Mouse (Mus musculus) midbrain, embryonic 10.5 days (tissue): ENCODE measurements around the gene Ahsg. TPM values are rescaled to one million over a fixed set of nuclear protein-coding genes. Genes with fewer than 3 reads are reported as not detected.

Source experiments
- DNase-seq: peaks from one replicate; pipeline ENCODE4 v3.0.0-alpha.2; 2017; ENCODE audit warnings: low spot score
- H3K27ac ChIP-seq: fragments of 300-500 bp; sonication (generic); replicated peaks from 2 replicates; pipeline ENCODE4 v1.5.1; 2016; ENCODE audit warnings: mild to moderate bottlenecking
- H3K27me3 ChIP-seq: fragments of 300-500 bp; sonication (generic); 2 replicates; pipeline ENCODE4 v1.6.1; 2016; ENCODE audit warnings: low read depth, mild to moderate bottlenecking; ENCODE audit not compliant: poor library complexity, severe bottlenecking
- H3K36me3 ChIP-seq: fragments of 300-500 bp; sonication (generic); 2 replicates; pipeline ENCODE4 v1.6.1; 2016; ENCODE audit warnings: mild to moderate bottlenecking, moderate library complexity
- H3K4me1 ChIP-seq: fragments of 300-500 bp; sonication (generic); 2 replicates; pipeline ENCODE4 v1.6.1; 2016
- H3K4me3 ChIP-seq: fragments of 300-500 bp; sonication (generic); 2 replicates; pipeline ENCODE4 v1.5.1; 2016; ENCODE audit warnings: mild to moderate bottlenecking, moderate library complexity
- H3K9me3 ChIP-seq: fragments of 300-500 bp; sonication (generic); replicated peaks from 2 replicates; pipeline ENCODE4 v1.6.1; 2016; ENCODE audit warnings: mild to moderate bottlenecking
- WGBS: fragments of 180-500 bp; shearing (Covaris S2); methylation state at CpG from one replicate; pipeline ENCODE4 v1.1.7; 2016; 5-methylcytosine and 5-hydroxymethylcytosine counted together
- polyA plus RNA-seq: library from polyadenylated mRNA; unstranded; fragments of >200 nt; fragmentation: Nextera tagmentation; extraction: Ambion mirVana; gene quantifications from 2 replicates; pipeline ENCODE4 v1.2.1, GENCODE M21; 2016

Ahsg gene
- not detected in 2 replicates for polyA plus RNA-seq

- H3K27ac ChIP-seq: no peak within 1 kb of the TSS
- peaks cover 21% of the 10 kb centered on the region for H3K4me1 ChIP-seq
- WGBS: 89% methylated on average over 11 of the region's 11 CpGs
- no peak within 1 kb of the TSS for H3K4me3 ChIP-seq
- no peaks in the 10 kb centered on the region for H3K9me3 ChIP-seq
- H3K27me3 ChIP-seq: no peaks in the 10 kb centered on the region
- no peak for DNase-seq
- no peaks in the 10 kb centered on the region for H3K36me3 ChIP-seq
Observed at GRCm38 (mm10) chr16:22890683-22891510, at the start of gene Ahsg. Gene Ahsg, plus strand, starts transcription at chr16:22891277.

DNA sequence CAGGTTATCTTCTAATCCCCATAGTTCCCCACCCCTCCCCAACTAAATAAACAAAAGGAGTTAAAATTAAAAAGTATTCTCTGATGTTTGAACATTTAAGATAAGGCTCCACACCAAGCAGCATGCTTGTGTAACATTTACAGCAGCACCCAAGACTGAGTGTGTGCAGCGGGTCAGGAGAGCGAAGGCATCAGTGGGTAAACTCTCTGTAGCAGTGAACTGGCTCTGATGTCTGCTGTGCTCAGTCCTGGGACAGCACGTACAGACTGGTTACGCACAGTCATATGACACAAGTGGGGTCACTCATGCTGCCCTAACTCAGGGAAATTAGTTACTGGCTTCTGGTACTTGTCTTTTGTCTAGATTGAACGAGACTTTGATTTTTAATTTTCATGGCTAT is 48.2 kb upstream of the Ahsg start:
- no peak for DNase-seq
- Histone ChIP-seq H3K4me3 (no peak overlapping the region), H3K9me3 (no peaks in the 10 kb centered on the region), H3K27ac (no peak overlapping the region), H3K36me3 (peaks cover 32% of the 10 kb centered on the region), H3K27me3 (no peaks in the 10 kb centered on the region), H3K4me1 (peaks cover 14% of the 10 kb centered on the region)
- WGBS: 96% methylated on average over 5 of the region's 5 CpGs

GRCm38 (mm10) chr16:22844061-22844801 is 46.8 kb upstream of the Ahsg start:
- Histone ChIP-seq H3K9me3 (no peaks in the 10 kb centered on the region), H3K27me3 (no peaks in the 10 kb centered on the region), H3K4me1 (peaks cover 14% of the 10 kb centered on the region), H3K27ac (peak overlapping the region; percentile 86), H3K4me3 (peak overlapping the region; percentile 68), H3K36me3 (peaks cover 23% of the 10 kb centered on the region)
- peak; percentile 83 for DNase-seq
- 8% methylated on average over 26 of the region's 26 CpGs for WGBS

GRCm38 (mm10) chr16:22844834-22845233 is 46.2 kb upstream of the Ahsg start:
- WGBS: 78% methylated on average over 5 of the region's 5 CpGs
- H3K4me1 ChIP-seq: peaks cover 14% of the 10 kb centered on the region
- peak overlapping the region; percentile 68 for H3K4me3 ChIP-seq
- peaks cover 17% of the 10 kb centered on the region for H3K36me3 ChIP-seq
- no peaks in the 10 kb centered on the region for H3K27me3 ChIP-seq
- no peaks in the 10 kb centered on the region for H3K9me3 ChIP-seq
- H3K27ac ChIP-seq: peak overlapping the region; percentile 86
- DNase-seq: no peak

- DNase-seq: no peak
- H3K9me3 ChIP-seq: no peaks in the 10 kb centered on the region
- no peak overlapping the region for H3K27ac ChIP-seq
- H3K27me3 ChIP-seq: no peaks in the 10 kb centered on the region
- peaks cover 14% of the 10 kb centered on the region for H3K4me1 ChIP-seq
- WGBS: 85% methylated on average over 4 of the region's 4 CpGs
- H3K36me3 ChIP-seq: peaks cover 14% of the 10 kb centered on the region
- H3K4me3 ChIP-seq: no peak overlapping the region
Observed at GRCm38 (mm10) chr16:22845481-22845880, 45.6 kb upstream of the Ahsg start.

DNA sequence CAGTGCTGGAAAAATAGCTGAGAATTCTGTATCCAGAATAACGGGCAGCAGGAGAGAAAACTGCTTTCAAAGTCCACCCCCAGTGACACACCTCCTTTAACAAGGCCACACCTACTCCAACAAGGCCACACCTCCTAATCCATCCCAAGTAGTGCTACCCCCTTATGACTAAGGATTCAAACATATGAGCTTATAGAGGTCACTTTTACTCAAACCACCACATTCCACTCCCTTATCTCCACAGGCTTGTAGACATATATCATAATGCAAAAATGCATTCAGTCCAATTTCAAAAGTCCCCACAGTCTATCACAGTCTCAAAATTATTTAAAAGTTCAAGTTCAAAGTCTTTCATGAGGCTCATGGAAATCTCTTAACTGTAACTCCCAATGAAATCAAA is 43.4 kb upstream of the Ahsg start:
- Histone ChIP-seq H3K4me3 (no peak overlapping the region), H3K4me1 (peaks cover 14% of the 10 kb centered on the region), H3K9me3 (no peaks in the 10 kb centered on the region), H3K36me3 (0 out of 2 replicates have a peak, but pooled peaks cover 3% of the 10 kb centered on the region), H3K27ac (no peak overlapping the region), H3K27me3 (no peaks in the 10 kb centered on the region)
- DNase-seq: no peak
- 86% methylated on average over 1 of the region's 1 CpGs for WGBS

DNA sequence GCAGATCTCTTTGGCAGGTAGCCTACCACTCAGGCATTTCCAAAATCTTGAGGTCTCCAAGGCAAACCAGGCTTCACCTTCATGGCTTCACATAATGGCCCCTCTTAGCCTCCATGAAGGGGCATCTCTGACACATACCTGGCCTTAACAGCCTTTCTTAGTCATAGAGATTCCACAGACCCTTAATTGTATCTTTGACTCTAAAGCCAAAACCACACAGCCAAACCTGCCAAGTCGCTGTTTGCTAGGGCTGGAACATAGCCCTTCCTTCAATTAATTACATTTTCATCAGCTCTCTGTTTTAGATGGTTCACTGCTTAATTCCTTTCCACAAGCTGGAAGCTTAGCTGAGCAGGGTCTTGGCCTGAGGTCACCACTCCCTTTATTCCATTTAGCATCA is 42.7 kb upstream of the Ahsg start:
- 87% methylated on average over 1 of the region's 1 CpGs for WGBS

DNA sequence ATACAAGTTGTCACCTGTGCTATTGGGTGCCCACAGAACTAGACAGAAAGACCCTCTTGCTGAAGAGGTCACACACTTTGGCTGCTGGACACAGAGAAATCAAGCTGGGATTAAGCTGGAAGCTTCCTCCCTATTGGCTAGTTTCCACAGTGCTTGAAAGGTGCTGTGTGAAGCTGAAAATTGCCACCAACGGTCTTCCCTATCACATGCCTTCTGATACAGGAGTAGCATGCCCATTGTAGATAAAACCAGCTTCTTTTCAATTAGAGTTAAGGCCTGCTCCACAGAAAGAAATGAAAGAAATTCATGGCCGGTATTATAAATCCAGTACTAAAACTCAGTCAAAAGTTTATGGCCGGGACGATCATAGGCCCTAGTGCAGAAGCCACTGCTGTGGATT is 38.4 kb upstream of the Ahsg start:
- Histone ChIP-seq H3K27ac (no peak overlapping the region), H3K36me3 (peaks cover 19% of the 10 kb centered on the region), H3K27me3 (no peaks in the 10 kb centered on the region), H3K9me3 (no peaks in the 10 kb centered on the region), H3K4me3 (no peak overlapping the region), H3K4me1 (peaks cover 12% of the 10 kb centered on the region)
- DNase-seq: no peak
- WGBS: 95% methylated on average over 4 of the region's 4 CpGs

More for the DNA sequence above, 42.7 kb upstream of the Ahsg start:
- H3K36me3 ChIP-seq: 0 out of 2 replicates have a peak, but pooled peaks cover 8% of the 10 kb centered on the region
- DNase-seq: no peak
- peaks cover 14% of the 10 kb centered on the region for H3K4me1 ChIP-seq
- no peaks in the 10 kb centered on the region for H3K9me3 ChIP-seq
- no peak overlapping the region for H3K4me3 ChIP-seq
- H3K27me3 ChIP-seq: no peaks in the 10 kb centered on the region
- H3K27ac ChIP-seq: no peak overlapping the region

GRCm38 (mm10) chr16:22856773-22857172 is 34.3 kb upstream of the Ahsg start:
- H3K4me1 ChIP-seq: peaks cover 21% of the 10 kb centered on the region
- no peak for DNase-seq
- peak overlapping the region; percentile 83 for H3K27ac ChIP-seq
- peak overlapping the region; percentile 86 for H3K4me3 ChIP-seq
- H3K27me3 ChIP-seq: no peaks in the 10 kb centered on the region
- H3K36me3 ChIP-seq: peaks cover 21% of the 10 kb centered on the region
- 21% methylated on average over 9 of the region's 9 CpGs for WGBS
- no peaks in the 10 kb centered on the region for H3K9me3 ChIP-seq

GRCm38 (mm10) chr16:22857431-22858113 is 33.5 kb upstream of the Ahsg start, which contains the start of the genes Tbccd1 and Dnajb11:
Gene Tbccd1, minus strand, starts transcription at chr16:22857669.
Gene Dnajb11, plus strand, starts transcription at chr16:22857845.
- Histone ChIP-seq H3K27ac (peak within 1 kb of the TSS; percentile 90), H3K36me3 (peaks cover 29% of the 10 kb centered on the region), H3K9me3 (no peaks in the 10 kb centered on the region), H3K4me1 (peaks cover 21% of the 10 kb centered on the region), H3K4me3 (peak within 1 kb of the TSS; percentile 86), H3K27me3 (no peaks in the 10 kb centered on the region)
- 0% methylated on average over 62 of the region's 62 CpGs for WGBS
- DNase-seq: peak; percentile 99

GRCm38 (mm10) chr16:22872397-22872796 is 18.7 kb upstream of the Ahsg start:
- Histone ChIP-seq H3K4me1 (no peaks in the 10 kb centered on the region), H3K27ac (no peak overlapping the region), H3K36me3 (peaks cover 64% of the 10 kb centered on the region), H3K27me3 (no peaks in the 10 kb centered on the region), H3K4me3 (no peak overlapping the region), H3K9me3 (no peaks in the 10 kb centered on the region)
- DNase-seq: no peak
- WGBS: 97% methylated on average over 8 of the region's 8 CpGs

- DNase-seq: no peak
- Histone ChIP-seq H3K9me3 (no peaks in the 10 kb centered on the region), H3K4me3 (no peak overlapping the region), H3K27ac (no peak overlapping the region), H3K27me3 (no peaks in the 10 kb centered on the region), H3K36me3 (peaks cover 54% of the 10 kb centered on the region), H3K4me1 (no peaks in the 10 kb centered on the region)
- WGBS: 75% methylated on average over 4 of the region's 4 CpGs
Observed at GRCm38 (mm10) chr16:22873369-22873768, 17.7 kb upstream of the Ahsg start.
